Mouse (Mus musculus): Measurements from ENCODE around the gene Asb13.

- TF ChIP-seq CTCF (IDR thresholded peaks at IDR 0.05; ENCODE audit: extremely low read depth, insufficient read depth, low read length), result no peak
- TF ChIP-seq POLR2A (IDR thresholded peaks at IDR 0.05; ENCODE audit: extremely low read depth, insufficient read depth, low read length), result no peak
Measured at GRCm38 (mm10) chr13:3644871-3645270, 11.0 kb downstream of the Asb13 start.
